Mouse (Mus musculus) activated CD4-positive, CD25-positive, alpha-beta regulatory T cell, adult 4 months (primary cell): ENCODE measurements around the gene Angptl2. TPM values are rescaled to one million over a fixed set of nuclear protein-coding genes. Genes with fewer than 3 reads are reported as not detected.
"Not testable (repeated sequence)": the region's sequence is repeated elsewhere in the genome, so short reads cannot be mapped to it uniquely, and the experiment has no call there.

Source experiments
- ATAC-seq: one replicate; pipeline ENCODE4 v1.8.0; 2017
- polyA plus RNA-seq, 2 experiments: library from polyadenylated mRNA; unstranded; fragments of 100-300 nt; shearing (Covaris generic); gene quantifications; one replicate each; pipeline ENCODE4 v1.2.1; 2017

Angptl2 gene
- polyA plus RNA-seq, 2 experiments from 2014 or later, result 7.8 to 11.3 TPM

DNA sequence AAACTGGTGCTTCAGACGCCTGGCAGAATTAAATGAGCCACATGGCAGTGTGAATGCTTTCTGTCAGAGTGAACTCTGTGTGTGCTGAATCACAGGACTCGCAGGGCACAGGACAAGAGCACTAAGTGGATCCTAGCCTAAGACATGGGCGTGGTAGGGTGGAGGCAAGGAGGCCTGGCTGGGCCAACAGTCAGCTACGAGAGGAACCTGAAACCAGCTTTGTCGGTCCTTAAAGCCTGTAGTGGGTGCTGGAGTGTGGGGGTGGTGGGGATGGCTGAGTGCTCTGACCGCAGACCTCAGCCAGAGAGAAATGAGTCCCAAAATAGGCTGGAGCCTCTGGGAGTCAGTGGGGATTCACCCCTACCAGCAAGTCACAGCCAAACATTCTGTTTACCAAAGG, 12.6 kb upstream of the Angptl2 start:
- no peak for ATAC-seq

DNA sequence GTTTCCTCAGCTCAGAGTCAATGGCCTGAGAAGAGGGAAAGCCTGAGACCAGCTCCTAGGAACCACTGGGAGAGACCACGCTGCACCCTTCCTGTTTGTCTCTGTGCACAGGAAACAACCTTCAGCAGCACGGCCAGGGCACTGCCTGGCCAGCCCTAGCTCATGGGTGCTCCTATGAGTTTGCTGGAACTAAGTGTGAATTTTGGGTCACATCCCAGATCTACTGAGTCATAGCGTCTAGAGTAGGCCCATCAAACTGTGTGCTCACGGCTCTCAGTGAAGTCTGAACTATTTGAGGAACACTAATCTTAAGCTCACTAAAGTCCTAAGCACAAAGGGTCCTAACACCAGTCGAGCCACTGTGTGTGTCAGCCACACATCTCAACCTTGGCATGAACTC, 10.9 kb upstream of the Angptl2 start:
- no peak for ATAC-seq

DNA sequence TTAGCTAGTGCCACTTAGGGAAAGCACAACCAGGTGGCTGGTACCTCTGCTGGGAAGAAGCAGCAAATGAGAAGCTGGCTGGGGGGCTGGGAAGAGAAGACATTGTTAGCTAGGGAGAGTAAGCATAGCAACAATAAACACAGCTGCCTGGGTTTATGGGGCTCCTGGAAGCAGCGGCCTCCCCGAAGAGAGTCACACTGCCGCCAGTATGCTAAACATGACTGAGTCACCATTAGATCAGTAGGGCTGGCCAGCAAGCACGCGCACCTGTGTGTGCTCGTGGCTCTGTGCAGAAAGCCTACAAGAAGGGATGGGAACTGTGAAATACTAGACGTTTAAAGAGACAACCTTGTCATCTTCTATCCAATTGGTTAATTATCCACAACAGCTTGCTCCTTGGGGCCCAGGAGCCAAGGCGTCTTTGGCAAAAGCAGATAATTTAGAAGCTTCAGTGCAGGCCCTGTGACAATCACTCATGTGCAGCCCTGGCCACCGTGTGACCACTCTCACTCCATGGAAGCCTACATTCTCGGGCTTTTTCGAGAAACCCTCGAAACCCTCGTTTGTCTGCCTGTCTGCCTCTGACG, 9.8 kb upstream of the Angptl2 start:
- ATAC-seq, result no peak

DNA sequence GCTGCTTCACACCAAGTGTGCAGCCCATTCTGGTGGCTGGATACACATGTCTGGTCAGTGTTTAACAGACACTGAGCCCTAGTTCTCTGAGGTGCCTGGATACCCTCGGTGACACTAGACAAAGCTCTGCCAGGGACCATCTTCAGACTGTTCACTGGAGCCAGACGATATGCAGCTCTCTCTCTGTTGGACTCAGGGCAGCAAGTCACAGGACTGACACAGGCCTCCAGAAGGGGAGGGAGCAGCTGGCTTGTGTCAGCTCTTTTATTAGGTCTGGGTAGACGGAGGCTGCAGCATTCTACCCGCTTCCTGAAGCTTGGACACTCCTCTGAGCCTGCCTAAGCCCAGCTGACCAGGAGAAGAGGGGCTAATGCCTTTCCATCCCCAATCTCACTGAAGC, 8.8 kb upstream of the Angptl2 start:
- ATAC-seq, result no peak

DNA sequence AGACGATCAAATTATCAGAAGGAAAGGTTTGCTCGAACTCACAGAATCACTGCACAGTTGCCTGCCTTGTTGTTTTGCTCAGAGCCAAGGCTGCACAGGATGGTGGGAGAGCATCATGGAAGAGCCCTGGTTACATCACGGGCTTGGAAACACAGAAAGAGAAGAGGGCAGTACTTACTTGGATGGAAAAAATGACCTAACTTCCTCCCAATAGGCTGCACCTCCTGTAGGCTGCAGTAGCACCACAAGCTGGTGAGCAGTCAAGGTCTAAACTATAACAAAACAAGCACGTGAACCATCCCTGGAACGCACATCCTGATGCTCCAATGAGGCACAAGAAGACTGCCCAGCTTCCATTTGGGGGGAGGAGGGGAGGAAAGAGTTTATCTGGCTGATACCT, 7.7 kb upstream of the Angptl2 start:
- ATAC-seq, result peak; percentile 32

DNA sequence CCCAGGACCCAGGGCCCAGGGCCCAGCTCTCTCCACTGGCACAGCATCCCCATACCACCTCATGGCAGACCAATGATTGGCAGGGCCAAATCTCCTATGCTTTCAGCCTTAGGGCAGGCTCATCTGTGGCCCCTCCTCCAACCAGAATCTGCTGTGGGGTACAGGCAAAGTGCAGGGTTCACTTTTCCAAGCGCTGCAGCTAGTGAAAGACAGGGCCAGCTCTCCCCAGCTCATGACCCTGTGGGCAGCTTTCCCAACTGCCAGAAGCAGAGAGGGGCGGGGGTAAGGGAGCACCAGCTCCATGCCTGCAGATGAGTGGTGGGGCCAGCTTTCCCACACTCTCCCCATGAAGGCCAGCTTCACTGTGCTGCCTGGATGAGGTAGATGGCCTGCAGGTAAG, 5.0 kb upstream of the Angptl2 start:
- ATAC-seq, result no peak

DNA sequence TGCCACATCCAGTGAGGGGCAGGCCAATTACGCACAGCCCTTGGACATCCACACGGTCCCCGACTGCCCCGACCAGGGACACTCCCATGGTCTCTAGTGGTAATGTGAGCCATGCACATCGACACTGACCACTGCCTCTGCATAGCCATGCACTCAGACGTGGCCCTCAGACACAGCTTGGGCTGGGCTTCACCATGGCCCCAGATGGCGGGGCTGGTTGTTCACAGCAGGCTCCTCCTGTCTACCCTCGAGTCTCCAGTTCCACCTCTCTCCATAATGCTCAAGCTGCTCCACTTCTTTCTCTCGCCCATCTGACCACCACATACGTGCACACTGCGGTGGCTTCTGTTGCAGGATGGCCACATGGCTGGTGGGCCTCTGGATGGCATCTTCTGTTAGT, 4.6 kb upstream of the Angptl2 start:
- ATAC-seq, result not testable (repeated sequence)

DNA sequence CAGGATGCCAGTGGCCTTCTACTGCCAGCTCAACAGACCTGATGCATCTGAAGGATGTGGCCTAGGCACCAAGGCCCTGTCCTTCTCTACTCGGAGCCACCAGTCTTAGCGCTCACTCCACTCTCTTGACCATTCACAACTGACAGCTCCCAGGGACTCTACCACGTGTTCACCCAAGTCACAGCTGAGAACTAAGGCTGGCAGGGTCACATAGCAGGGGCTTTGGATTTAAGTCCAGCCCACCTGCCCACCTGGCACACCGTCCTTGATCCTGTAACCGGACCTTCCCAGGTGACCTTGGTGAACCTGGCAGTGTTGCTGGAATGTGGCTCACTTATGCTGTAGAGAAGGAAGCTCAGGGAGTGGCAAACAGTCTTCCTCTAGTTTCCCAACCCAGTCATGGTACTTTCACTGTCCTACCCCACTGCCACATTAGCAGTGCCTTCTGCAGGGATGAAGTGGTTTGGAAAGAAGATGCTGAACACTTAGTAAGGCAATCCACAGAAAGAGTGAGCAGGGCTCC, 631 bp upstream of the Angptl2 start:
- ATAC-seq, result no peak

DNA sequence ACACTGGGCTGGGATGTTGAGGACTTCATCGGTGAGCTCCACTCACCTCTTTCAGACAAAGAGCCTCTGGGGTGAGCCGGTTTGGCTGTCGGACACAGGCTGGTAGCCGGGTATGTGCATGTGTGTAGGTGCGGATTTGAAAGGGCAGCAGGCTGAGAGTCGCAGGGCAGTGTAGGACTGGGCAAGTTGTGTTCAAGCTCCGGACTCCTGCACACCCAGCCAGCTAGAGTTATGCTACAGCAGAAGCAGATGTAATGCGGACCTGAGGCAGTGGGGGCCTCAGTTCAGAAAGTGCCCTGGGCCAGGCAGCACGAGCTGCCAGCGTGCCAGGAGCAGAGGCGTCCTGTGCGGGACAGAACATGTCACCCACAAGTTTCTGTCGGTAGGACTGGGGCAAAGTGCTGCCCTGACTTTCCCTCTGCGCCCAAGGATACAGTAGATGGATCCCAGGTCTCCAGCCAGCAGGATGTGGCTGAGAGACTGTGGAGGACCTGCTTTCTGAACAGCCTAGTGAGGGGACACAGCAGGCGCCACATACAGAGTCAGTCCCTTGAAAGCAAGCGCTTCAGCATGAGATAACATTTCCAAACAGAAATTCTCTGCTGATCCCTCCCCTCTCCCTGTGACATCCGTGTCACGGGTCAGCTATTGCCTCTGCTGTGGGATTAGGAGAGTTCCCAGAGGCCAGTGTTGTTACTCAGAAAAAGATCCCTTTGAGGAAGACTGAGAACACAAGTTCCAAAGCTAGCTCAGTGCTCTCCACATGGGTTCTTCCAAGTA, 966 bp downstream of the Angptl2 start:
- no peak for ATAC-seq

DNA sequence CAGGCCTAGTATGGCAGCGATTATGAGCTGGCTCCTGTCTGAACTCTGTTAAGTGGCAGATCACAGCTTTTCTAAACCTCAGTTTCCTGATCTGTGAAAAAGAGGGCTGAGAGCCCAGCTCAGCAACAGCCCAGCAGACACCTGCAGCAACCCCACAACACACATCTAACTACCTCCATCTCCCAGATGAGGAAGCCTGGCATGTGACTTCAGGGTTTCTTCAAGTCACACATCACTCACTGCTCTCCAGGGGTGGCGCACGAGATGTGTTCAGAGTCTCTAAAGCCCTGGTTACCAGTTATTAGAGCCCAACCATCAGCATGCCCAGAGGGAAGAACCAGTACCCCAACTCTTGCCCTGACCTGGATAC, 1.5 kb downstream of the Angptl2 start:
- no peak for ATAC-seq

DNA sequence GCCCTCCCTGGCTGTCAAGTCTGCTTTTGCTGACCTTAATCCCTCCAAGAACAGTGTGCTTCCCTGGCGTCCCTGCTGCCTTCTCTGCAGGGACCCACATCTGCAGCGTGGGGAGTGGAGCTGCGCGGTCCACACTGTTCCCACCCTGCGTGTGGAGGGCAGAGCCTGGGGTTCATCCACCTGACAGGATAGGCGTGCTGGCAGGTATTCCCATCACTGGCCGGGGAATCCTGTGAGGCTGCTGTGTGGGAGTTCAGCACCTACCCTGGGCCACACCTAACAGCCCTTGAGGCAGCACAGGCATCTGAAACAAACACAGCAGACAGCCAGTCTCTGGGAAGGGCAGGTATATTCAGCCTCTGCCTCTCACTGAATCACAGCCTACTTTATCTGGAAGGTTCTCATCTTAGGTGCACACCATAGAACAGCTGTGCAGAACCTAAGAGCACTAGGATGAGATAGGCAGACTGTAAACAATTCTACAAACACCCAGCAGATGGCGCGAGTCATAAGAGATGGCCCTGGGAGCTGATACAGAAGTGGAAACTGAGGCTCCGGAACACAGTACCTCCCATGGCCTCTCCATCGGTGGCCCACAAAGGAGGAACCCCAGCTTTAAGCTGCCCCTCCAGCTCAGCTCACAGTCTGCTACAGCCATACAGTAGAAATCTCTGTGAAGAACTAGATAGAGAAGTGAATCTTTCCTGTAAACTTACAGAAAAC, 3.2 kb downstream of the Angptl2 start:
- ATAC-seq, result no peak

DNA sequence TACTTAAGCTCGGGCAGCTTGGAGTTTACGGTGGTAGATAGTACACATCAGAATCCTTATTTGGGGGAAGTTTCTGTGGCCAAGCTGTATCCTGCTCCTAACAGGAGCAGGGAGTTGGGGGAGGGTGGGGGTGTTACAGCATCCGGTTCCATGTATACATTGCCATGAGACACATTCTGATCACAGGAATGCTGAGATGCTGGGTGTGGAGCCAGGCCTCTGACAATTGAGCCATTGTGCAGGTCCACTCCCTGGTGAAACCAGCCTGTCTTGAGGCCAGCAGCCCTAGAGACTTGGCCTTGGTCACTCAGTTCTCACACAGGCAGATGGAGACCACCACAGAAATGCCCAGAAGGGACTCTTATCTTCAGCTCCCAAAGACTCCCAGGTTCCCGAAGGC, 3.8 kb downstream of the Angptl2 start:
- ATAC-seq, result no peak

DNA sequence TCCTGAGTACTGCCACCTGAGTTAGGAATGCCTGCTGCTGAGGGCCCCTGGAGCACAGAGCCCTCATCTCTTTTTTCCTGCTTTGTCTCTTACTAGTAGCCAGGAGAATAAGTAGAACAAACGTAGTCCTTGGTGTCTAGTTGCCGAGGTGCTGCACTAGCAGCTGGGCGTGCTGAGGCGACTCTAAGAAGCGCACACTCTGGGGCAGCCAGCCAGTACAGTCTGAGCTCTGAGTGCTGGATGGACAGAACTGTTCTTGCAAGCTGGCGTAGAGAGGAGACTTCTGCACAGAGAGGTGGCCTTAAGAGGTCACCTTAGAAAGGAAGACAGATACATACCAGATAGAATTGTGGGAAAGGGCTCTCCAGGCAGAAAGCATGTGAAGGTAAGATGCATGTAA, 4.4 kb downstream of the Angptl2 start:
- no peak for ATAC-seq

DNA sequence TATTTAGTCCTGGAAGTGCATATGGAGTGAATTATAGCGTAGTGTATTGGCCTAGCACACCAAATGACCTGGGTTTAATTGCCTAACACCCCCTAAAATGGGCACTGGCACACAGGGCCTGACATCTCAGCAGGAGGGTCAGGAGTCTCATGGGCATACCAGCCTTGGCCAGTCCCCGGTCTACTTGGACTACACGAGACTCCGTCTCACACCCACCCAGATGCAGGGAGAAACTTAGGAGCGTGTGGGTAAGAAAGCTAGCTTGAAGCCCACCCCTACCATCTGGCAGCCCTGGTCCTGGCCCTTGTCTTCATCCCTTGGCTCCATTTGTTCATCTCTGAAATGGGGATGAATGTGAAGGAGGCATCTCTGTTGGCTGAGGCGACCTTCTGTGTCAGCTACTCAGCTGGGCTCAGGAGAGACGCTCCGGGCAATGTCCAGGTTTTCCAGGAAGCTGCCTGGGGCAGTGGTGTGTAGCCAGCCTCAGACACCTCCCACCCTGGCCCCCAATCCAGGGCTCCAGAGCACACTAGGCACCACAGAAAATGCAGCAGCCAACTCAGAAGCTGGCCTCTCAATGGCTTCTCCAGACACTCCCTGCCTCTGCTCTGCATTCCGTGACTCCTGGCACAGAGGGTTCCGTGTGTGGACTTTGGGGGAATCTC, 4.9 kb downstream of the Angptl2 start:
- ATAC-seq, result no peak

DNA sequence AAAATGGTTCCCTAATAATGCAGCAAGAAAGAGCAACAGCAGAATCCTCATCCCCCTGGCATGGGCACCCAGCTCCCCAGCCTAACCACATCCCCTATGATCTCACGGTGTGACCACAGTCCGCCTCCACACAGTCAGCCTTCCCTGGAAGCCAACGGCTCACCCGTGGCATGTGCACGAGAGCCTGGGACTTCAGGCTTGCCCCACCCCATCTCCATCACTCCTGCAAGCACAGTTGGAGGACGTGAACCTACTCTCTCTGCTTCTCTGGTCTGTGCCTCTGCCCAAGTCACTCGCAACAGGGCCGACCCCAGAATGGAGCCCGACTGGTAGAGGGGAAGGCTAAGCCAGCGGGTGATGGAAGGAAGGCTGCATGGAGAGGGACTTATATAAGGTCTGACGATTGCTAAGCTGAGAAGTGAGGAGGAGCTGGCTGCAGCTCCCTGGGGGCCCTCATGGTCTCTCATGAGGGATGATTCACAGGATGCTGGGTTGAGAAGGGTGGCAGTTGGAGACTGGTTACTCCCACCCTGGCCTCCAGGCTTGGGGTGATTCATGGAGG, 5.6 kb downstream of the Angptl2 start:
- no peak for ATAC-seq

DNA sequence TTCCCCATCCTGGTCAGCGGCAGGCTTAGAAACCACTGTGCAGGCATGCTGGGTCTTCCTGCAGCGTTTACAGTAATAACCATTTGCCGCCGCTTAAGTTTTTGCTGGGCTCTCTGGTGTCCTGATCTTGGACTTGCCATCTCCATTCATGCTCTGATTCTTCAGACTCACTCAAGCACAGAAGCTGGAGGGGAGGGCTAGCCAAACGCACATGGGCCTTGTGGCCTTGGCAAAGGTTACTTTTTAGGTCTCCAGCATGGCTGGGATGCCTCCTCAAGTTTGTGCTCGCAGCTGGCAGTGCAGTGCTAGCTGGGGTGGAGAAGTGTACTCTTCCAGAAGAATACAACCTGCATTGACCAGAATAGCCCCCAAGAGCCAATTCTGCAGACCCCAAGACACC, 6.6 kb downstream of the Angptl2 start:
- ATAC-seq, result no peak

DNA sequence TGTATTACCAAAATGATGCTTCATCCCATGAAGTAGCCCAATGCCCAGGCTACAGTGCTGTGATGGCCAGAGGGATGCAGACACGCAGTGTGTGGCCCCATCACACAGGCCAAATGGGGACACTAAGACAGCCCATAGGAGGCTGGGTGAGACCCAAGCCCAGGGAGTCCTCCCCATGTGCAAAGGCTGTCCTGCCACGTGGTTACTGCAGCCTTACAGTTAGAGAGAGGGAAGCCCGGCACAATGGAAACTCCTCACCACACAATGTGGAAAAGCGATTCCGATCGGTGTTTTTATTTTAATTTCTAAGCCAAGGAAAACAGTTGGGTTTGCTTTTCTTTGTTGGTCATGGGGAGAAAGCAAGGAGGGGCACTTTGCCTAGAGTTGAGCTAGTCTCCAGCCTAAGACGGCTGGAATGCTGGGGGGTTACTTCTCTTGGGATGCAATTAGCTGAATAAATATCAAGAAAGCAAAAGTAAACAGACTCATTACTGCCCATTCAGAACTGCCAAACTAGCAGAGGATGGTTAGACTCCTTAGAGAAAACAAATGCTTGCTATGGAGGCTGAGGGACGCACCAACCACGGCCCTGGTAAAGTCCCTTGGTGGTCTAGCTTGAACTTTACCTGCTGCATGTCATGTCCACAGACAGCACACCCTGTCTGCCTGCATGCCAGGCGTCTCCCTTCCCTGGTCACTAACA, 7.9 kb downstream of the Angptl2 start:
- ATAC-seq, result no peak

DNA sequence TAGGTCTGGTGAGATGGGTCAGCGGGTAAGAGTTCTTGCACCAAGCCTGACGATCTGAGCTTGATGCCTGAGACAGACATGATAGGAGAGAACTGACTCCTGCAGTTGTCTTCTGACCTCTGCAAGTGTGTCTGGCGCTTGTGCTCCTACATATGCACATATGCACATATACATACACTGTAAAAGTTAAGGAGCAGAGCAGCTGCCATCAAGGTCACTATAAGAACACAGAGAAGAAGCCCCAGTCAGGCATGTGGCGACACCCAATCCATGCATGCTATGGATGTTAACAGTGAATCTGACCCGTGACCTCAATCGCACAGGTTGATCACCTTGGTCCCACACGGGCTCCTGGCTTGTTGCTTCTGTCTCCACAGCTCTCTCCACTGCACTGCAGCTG, 10.1 kb downstream of the Angptl2 start:
- ATAC-seq, result no peak

DNA sequence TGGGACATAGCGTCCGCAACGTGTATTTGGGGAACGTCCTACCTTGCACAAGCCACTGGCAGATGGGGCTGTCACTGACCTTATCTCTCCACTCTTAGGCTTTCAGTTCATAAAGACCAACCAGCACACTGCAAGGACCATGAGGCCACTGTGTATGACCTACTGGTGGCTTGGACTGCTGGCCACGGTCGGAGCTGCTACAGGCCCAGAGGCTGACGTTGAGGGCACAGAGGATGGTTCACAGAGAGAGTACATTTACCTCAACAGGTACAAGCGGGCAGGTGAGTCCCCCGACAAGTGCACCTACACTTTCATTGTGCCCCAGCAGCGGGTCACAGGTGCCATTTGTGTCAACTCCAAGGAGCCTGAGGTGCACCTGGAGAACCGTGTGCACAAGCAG, 12.2 kb downstream of the Angptl2 start:
- ATAC-seq, result no peak

DNA sequence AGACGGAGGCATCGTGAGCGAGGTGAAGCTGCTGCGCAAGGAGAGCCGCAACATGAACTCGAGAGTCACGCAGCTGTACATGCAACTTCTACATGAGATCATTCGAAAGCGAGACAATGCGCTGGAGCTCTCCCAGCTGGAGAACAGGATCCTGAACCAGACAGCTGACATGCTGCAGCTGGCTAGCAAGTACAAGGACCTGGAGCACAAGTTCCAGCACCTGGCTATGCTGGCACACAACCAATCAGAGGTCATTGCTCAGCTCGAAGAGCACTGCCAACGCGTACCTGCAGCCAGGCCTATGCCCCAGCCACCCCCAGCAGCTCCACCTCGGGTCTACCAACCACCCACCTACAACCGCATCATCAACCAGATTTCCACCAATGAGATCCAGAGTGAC, 12.7 kb downstream of the Angptl2 start:
- no peak for ATAC-seq

DNA sequence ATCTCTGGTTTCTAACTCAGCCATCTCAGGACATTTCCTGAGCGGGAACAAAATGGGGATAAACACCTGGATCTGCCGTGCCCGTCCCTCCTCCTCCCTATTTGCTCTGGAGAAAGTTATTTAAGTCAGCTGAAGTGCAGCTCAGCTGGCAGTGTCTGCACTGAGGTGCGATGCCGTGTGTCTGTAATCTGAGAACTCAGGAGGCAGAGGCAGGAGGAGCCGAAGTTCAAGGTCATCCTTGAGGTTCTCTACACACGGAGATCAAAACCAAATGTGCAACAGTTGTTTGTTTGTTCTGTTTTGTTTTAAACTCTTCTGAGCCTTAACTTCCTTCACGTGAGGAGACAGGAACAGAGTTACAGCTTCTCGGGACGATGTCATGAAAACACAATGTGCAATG, 14.8 kb downstream of the Angptl2 start:
- ATAC-seq, result no peak

DNA sequence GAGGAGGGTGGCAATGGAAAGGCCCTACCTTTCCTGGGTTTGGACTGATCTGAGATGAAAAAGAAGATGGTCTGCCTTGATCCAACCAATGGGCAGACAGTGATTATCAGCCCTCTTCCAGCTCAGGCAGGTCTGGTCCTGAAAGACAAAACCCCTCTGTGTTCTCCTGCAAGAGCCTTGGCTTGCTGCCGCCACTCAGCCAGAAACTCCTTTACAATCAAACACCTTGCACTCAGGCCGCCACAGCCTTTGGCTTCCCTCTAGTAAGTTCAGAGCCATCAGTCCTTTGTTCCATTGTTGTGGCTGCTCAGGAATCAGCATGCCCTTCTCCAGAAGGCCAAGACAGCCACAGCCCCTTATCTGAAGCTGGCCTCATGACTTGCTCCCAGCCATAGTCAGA, 15.9 kb downstream of the Angptl2 start:
- ATAC-seq, result no peak
